Mouse (Mus musculus) neural tube, embryonic 15.5 days (tissue): ENCODE measurements at regions not wholly inside any gene's neighbourhood (a gene's known extent, or its start where the extent isn't known, plus 50 kb on each side); places are given as distances from the start of the nearest gene placed in this dataset.
A peak's percentile ranks its signal among the peaks of the same experiment; 100 is the strongest.

Experiments used
- ATAC-seq: fragments of 200-750 bp; cut with Nextera tagmentation; 2 replicates; pipeline ENCODE4 v1.8.0; 2017; ENCODE audit warnings: mild to moderate bottlenecking, moderate TSS enrichment, moderate library complexity; ENCODE audit not compliant: low FRiP score
- H3K27ac ChIP-seq: fragments of 300-500 bp; sonication (generic); replicated peaks from 2 replicates; pipeline ENCODE4 v1.5.1; 2015; ENCODE audit warnings: mild to moderate bottlenecking, inconsistent platforms
- H3K27me3 ChIP-seq: fragments of 300-500 bp; sonication (generic); replicated peaks from 2 replicates; pipeline ENCODE4 v1.6.1; 2015; ENCODE audit warnings: inconsistent platforms
- H3K36me3 ChIP-seq: fragments of 300-500 bp; sonication (generic); 2 replicates; pipeline ENCODE4 v1.6.1; 2015; ENCODE audit warnings: inconsistent platforms
- H3K4me1 ChIP-seq: fragments of 300-500 bp; sonication (generic); 2 replicates; pipeline ENCODE4 v1.6.1; 2015; ENCODE audit warnings: inconsistent platforms
- H3K4me2 ChIP-seq: fragments of 300-500 bp; sonication (generic); 2 replicates; pipeline ENCODE4 v1.6.1; 2015; ENCODE audit warnings: inconsistent platforms, mild to moderate bottlenecking, moderate library complexity
- H3K4me3 ChIP-seq: fragments of 300-500 bp; sonication (generic); replicated peaks from 2 replicates; pipeline ENCODE4 v1.5.1; 2015; ENCODE audit warnings: mild to moderate bottlenecking, inconsistent platforms
- H3K9ac ChIP-seq: fragments of 300-500 bp; sonication (generic); replicated peaks from 2 replicates; pipeline ENCODE4 v1.6.1; 2015; ENCODE audit warnings: mild to moderate bottlenecking, inconsistent platforms
- H3K9me3 ChIP-seq: fragments of 300-500 bp; sonication (generic); replicated peaks from 2 replicates; pipeline ENCODE4 v1.6.1; 2016; ENCODE audit warnings: inconsistent platforms
- WGBS: fragments of 180-500 bp; shearing (Covaris S2); methylation state at CpG from one replicate; pipeline ENCODE4 v1.1.7; 2015; ENCODE audit warnings: mixed read lengths; 5-methylcytosine and 5-hydroxymethylcytosine counted together

GRCm38 (mm10) chr12:109539046-109539445 lies 61.1 kb downstream of the Rtl1 start:
- peak; percentile 51; the same call in 1 of the 2 replicates for ATAC-seq
- 68% methylated on average over 8 of the region's 8 CpGs for WGBS
- Histone ChIP-seq H3K9ac (no peak overlapping the region; the same call in 1 of the 2 replicates), H3K27ac (peak overlapping the region; percentile 85), H3K9me3 (0 out of 2 replicates have a peak, but pooled peaks cover 4% of the 10 kb centered on the region), H3K4me3 (peak overlapping the region; percentile 52), H3K4me2 (peak overlapping the region; percentile 50), H3K36me3 (no peaks in the 10 kb centered on the region), H3K27me3 (no peaks in the 10 kb centered on the region), H3K4me1 (no peaks in the 10 kb centered on the region)

DNA sequence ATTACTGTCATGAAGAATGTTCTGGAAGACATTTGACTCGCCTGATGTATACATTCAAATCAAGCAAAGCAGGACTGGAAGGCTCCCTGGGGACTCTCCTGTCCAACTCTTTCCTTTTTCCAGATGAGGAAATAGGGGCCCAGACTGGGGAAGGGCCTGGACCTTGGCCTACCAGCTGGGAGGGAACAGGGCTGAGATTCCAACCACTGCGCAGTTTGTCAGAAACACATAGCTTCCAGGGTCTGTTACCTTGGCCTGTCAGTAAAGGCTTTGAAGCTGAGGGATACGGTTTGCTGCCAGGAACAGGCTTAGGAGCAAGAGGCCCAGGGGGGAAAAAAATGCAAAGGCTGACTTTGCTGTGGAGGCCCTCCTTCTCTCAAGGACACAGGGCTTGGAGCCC lies 61.5 kb downstream of the Rtl1 start:
- H3K4me1 ChIP-seq, result no peaks in the 10 kb centered on the region
- H3K36me3 ChIP-seq, result no peaks in the 10 kb centered on the region
- no peak overlapping the region for H3K4me3 ChIP-seq
- H3K27me3 ChIP-seq, result no peaks in the 10 kb centered on the region
- no peak for ATAC-seq
- H3K4me2 ChIP-seq, result no peak overlapping the region
- H3K9me3 ChIP-seq, result 0 out of 2 replicates have a peak, but pooled peaks cover 4% of the 10 kb centered on the region
- H3K27ac ChIP-seq, result peak overlapping the region; percentile 85
- no peak overlapping the region for H3K9ac ChIP-seq
- WGBS, result 91% methylated on average over 3 of the region's 3 CpGs

GRCm38 (mm10) chr12:109536536-109536935 lies 63.6 kb downstream of the Rtl1 start:
- Histone ChIP-seq H3K36me3 (no peaks in the 10 kb centered on the region), H3K27ac (no peak overlapping the region), H3K4me3 (no peak overlapping the region), H3K9ac (no peak overlapping the region), H3K27me3 (no peaks in the 10 kb centered on the region), H3K4me2 (no peak overlapping the region), H3K9me3 (0 out of 2 replicates have a peak, but pooled peaks cover 4% of the 10 kb centered on the region), H3K4me1 (no peaks in the 10 kb centered on the region)
- ATAC-seq, result no peak
- 88% methylated on average over 3 of the region's 3 CpGs for WGBS

DNA sequence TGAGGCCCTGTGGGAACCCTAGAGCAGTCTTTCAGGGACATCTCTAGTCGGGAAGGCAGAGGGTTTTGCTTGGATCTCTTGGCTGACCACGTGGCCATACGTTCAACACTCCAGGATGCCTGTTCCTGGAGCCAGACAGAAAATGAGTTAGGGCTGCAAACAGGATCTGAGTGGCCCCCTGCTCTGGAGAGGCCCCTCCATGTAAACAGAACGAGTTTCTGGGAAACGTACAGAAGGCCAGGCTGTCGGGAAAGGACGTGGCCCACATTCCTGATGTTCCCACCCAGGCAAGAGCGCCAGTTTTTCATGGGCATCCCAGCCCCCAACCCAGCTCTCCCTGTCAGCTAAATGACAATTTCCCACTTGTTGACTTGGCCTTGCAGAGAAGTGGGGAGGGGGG lies 67.7 kb downstream of the Rtl1 start:
- H3K36me3 ChIP-seq, result no peaks in the 10 kb centered on the region

DNA sequence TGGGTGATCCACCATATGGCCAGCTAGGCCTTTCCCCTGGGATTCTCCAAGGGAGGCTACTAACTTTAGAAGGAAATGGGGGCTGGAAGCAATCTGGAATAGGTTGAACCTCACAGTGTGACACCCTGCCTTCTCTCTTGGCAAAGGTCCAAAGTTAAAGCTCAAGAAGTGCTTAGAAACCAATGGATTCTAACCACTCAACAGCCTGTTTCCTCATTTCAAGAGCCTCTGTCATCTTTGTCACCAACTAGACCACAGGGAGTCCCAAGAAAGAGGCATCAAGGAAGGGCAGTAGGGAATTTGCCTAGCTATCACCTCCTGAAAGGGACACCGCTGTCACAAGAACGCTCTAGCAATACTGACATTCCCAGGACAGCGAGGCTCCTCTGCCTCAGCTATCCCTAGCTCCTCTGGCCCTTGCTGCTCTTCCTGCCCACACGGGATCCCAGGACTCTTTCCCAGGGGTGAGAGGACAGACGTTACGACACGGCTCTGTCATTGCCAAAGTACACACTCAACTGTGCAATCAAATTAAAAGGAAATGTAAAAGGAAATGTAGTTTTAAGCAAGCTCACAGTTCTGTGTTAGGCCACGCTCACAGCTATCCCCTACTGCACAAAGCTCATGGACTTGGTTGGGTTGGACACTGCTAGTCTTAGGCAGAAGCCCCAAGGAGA lies 68.6 kb downstream of the Rtl1 start:
- Histone ChIP-seq H3K4me3 (no peak overlapping the region), H3K27me3 (peaks cover 3% of the 10 kb centered on the region; the same call in 1 of the 2 replicates), H3K9me3 (0 out of 2 replicates have a peak, but pooled peaks cover 24% of the 10 kb centered on the region), H3K4me1 (0 out of 2 replicates have a peak, but pooled peaks cover 5% of the 10 kb centered on the region), H3K27ac (no peak overlapping the region), H3K36me3 (no peaks in the 10 kb centered on the region), H3K9ac (no peak overlapping the region), H3K4me2 (no peak overlapping the region)
- no peak for ATAC-seq
- WGBS, result 83% methylated on average over 8 of the region's 8 CpGs

More for the DNA sequence above, 67.7 kb downstream of the Rtl1 start:
- 0 out of 2 replicates have a peak, but pooled peaks cover 5% of the 10 kb centered on the region for H3K4me1 ChIP-seq
- no peak for ATAC-seq
- H3K27ac ChIP-seq, result no peak overlapping the region
- H3K9ac ChIP-seq, result no peak overlapping the region
- no peak overlapping the region for H3K4me3 ChIP-seq
- H3K9me3 ChIP-seq, result 0 out of 2 replicates have a peak, but pooled peaks cover 16% of the 10 kb centered on the region
- no peak overlapping the region for H3K4me2 ChIP-seq
- 64% methylated on average over 8 of the region's 8 CpGs for WGBS
- peaks cover 3% of the 10 kb centered on the region; the same call in 1 of the 2 replicates for H3K27me3 ChIP-seq

- H3K4me1 ChIP-seq, result 0 out of 2 replicates have a peak, but pooled peaks cover 5% of the 10 kb centered on the region
- H3K4me2 ChIP-seq, result no peak overlapping the region
- H3K9me3 ChIP-seq, result 0 out of 2 replicates have a peak, but pooled peaks cover 25% of the 10 kb centered on the region
- H3K36me3 ChIP-seq, result no peaks in the 10 kb centered on the region
- no peak overlapping the region for H3K27ac ChIP-seq
- H3K4me3 ChIP-seq, result no peak overlapping the region
- H3K9ac ChIP-seq, result no peak overlapping the region
- no peak for ATAC-seq
- H3K27me3 ChIP-seq, result peaks cover 3% of the 10 kb centered on the region; the same call in 1 of the 2 replicates
- WGBS, result 54% methylated on average over 18 of the region's 19 CpGs
These were observed 69.7 kb downstream of the Rtl1 start for GRCm38 (mm10) chr12:109530215-109531050.

- Histone ChIP-seq H3K4me1 (0 out of 2 replicates have a peak, but pooled peaks cover 5% of the 10 kb centered on the region), H3K9ac (no peak overlapping the region), H3K27me3 (peaks cover 3% of the 10 kb centered on the region; the same call in 1 of the 2 replicates), H3K27ac (no peak overlapping the region), H3K9me3 (0 out of 2 replicates have a peak, but pooled peaks cover 25% of the 10 kb centered on the region), H3K36me3 (no peaks in the 10 kb centered on the region), H3K4me2 (no peak overlapping the region), H3K4me3 (no peak overlapping the region)
- 52% methylated on average over 6 of the region's 6 CpGs for WGBS
- no peak for ATAC-seq
These were observed 70.6 kb downstream of the Rtl1 start for GRCm38 (mm10) chr12:109529501-109529900.

DNA sequence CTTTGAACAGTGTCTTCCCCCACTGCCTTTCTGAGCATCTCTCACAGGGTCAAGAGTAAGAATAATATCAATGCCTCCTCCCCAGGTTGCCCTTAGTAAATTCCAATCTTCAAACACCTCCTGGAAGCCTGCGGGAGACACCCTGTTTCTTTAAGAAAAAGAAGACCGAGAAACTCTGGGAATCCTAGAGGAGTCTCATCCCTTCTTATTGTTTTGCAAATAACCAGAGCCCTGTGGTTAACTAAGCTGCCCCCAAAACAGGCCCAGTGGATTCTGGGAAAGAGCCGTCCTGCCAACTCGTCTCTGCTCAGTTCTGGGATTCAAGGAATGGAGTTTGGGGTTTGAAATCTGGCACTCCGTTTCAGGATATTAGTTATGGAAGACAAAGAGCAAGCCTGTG lies 71.2 kb downstream of the Rtl1 start:
- WGBS, result 57% methylated on average over 5 of the region's 5 CpGs

GRCm38 (mm10) chr12:109528263-109528545 lies 71.9 kb downstream of the Rtl1 start:
- WGBS, result 55% methylated on average over 27 of the region's 27 CpGs
- no peaks in the 10 kb centered on the region for H3K36me3 ChIP-seq
- ATAC-seq, result no peak

More for the DNA sequence above, 71.2 kb downstream of the Rtl1 start:
- no peak overlapping the region for H3K9ac ChIP-seq
- no peak overlapping the region for H3K4me3 ChIP-seq
- H3K9me3 ChIP-seq, result 0 out of 2 replicates have a peak, but pooled peaks cover 25% of the 10 kb centered on the region
- H3K27me3 ChIP-seq, result peaks cover 3% of the 10 kb centered on the region; the same call in 1 of the 2 replicates
- no peak for ATAC-seq
- H3K4me2 ChIP-seq, result no peak overlapping the region
- H3K36me3 ChIP-seq, result no peaks in the 10 kb centered on the region
- no peak overlapping the region for H3K27ac ChIP-seq
- H3K4me1 ChIP-seq, result 0 out of 2 replicates have a peak, but pooled peaks cover 5% of the 10 kb centered on the region

GRCm38 (mm10) chr12:109527414-109528262 lies 72.5 kb downstream of the Rtl1 start:
- Histone ChIP-seq H3K9me3 (0 out of 2 replicates have a peak, but pooled peaks cover 25% of the 10 kb centered on the region), H3K4me1 (0 out of 2 replicates have a peak, but pooled peaks cover 5% of the 10 kb centered on the region), H3K4me3 (peak overlapping the region; percentile 29), H3K36me3 (no peaks in the 10 kb centered on the region), H3K27ac (no peak overlapping the region), H3K9ac (no peak overlapping the region; the same call in 1 of the 2 replicates), H3K27me3 (peaks cover 3% of the 10 kb centered on the region; the same call in 1 of the 2 replicates), H3K4me2 (peak overlapping the region; percentile 54)
- no peak for ATAC-seq
- 62% methylated on average over 29 of the region's 29 CpGs for WGBS

More at GRCm38 (mm10) chr12:109528263-109528545, 71.9 kb downstream of the Rtl1 start:
- H3K27ac ChIP-seq, result no peak overlapping the region
- H3K27me3 ChIP-seq, result peaks cover 3% of the 10 kb centered on the region; the same call in 1 of the 2 replicates
- H3K9ac ChIP-seq, result no peak overlapping the region; the same call in 1 of the 2 replicates
- H3K4me3 ChIP-seq, result peak overlapping the region; percentile 29
- H3K4me1 ChIP-seq, result 0 out of 2 replicates have a peak, but pooled peaks cover 5% of the 10 kb centered on the region
- 0 out of 2 replicates have a peak, but pooled peaks cover 25% of the 10 kb centered on the region for H3K9me3 ChIP-seq
- peak overlapping the region; percentile 54 for H3K4me2 ChIP-seq
